Mouse (Mus musculus): ENCODE results near the gene Rnf213.

DNA sequence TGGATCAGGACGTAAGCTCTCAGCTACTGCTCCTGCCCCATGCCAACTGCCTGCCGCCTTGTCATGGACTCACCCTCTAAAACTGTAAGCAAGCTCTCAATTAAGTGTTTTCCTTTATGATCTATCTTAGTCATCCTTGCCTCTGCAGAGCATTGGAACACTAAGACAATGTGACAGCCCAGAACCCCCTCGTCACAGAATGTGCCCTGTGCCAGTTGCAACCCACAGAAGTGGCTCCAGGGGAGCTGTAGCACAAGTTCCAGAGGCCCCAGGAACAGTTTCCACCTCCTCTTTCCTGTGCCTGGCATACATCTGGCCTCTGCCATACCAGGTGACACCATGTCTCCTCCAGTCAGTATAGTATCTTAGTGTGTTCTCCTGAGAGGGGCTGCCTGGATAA is 130.5 kb downstream of the Rnf213 start:
- TF ChIP-seq POLR2A (IDR thresholded peaks at IDR 0.05; ENCODE audit: borderline replicate concordance, extremely low read depth, low read depth, low read length), result no peak
- TF ChIP-seq CTCF (IDR thresholded peaks at IDR 0.05; ENCODE audit: insufficient read depth, low read length), result no peak
